Mouse (Mus musculus) layer of hippocampus, adult 9-10 months (tissue): Measurements from ENCODE around the gene Msi2.

Source experiments
- DNase-seq: peaks from one replicate; pipeline ENCODE4 v3.0.0; 2022; ENCODE audit warnings: low spot score

Msi2 gene

GRCm38 (mm10) chr11:88713479-88713878 is 4.8 kb downstream of the Msi2 start:
- no peak for DNase-seq

GRCm38 (mm10) chr11:88709876-88710614 is 8.3 kb downstream of the Msi2 start:
- no peak for DNase-seq

GRCm38 (mm10) chr11:88707228-88707775 is 11.0 kb downstream of the Msi2 start:
- no peak for DNase-seq

GRCm38 (mm10) chr11:88704688-88705087 is 13.6 kb downstream of the Msi2 start:
- DNase-seq: no peak

- no peak for DNase-seq
These were observed 15.1 kb downstream of the Msi2 start for GRCm38 (mm10) chr11:88703220-88703619.

GRCm38 (mm10) chr11:88701976-88702659 is 16.2 kb downstream of the Msi2 start:
- no peak for DNase-seq

GRCm38 (mm10) chr11:88701020-88701419 is 17.3 kb downstream of the Msi2 start:
- no peak for DNase-seq

- DNase-seq: no peak
These were observed 18.1 kb downstream of the Msi2 start for GRCm38 (mm10) chr11:88700202-88700711.

- no peak for DNase-seq
These were observed 24.1 kb downstream of the Msi2 start for GRCm38 (mm10) chr11:88693905-88694893.

GRCm38 (mm10) chr11:88693002-88693769 is 25.1 kb downstream of the Msi2 start:
- no peak for DNase-seq

GRCm38 (mm10) chr11:88692374-88692773 is 25.9 kb downstream of the Msi2 start:
- DNase-seq: no peak

GRCm38 (mm10) chr11:88690556-88691287 is 27.6 kb downstream of the Msi2 start:
- no peak for DNase-seq

- DNase-seq: no peak
These were observed 28.4 kb downstream of the Msi2 start for GRCm38 (mm10) chr11:88689831-88690459.

- DNase-seq: no peak
These were observed 29.7 kb downstream of the Msi2 start for GRCm38 (mm10) chr11:88688644-88689043.

GRCm38 (mm10) chr11:88687711-88688110 is 30.6 kb downstream of the Msi2 start:
- no peak for DNase-seq

GRCm38 (mm10) chr11:88687010-88687409 is 31.3 kb downstream of the Msi2 start:
- no peak for DNase-seq

- no peak for DNase-seq
These were observed 32.3 kb downstream of the Msi2 start for GRCm38 (mm10) chr11:88686061-88686460.

- no peak for DNase-seq
These were observed 35.1 kb downstream of the Msi2 start for GRCm38 (mm10) chr11:88683026-88683770.

GRCm38 (mm10) chr11:88677350-88677749 is 41.0 kb downstream of the Msi2 start:
- DNase-seq: no peak
